In genomic region chr13:54970521-54971247, GRCm38 (mm10) we compare ENCODE assay signal across 10 mouse cellular contexts. TPM values are rescaled to one million over a fixed set of nuclear protein-coding genes. Genes with fewer than 3 reads are reported as not detected.
DNase-seq lines count a peak whose midpoint lies in the region; ATAC-seq and TF ChIP-seq lines count a peak whose summit lies in the region.
"Had no signal": no experiment of that assay in that cellular context is flagged by ENCODE, and none has a peak within 500 bp of the region (broad histone marks: within the 10 kb centered on the region; RNA-seq: fewer than 3 reads in every experiment).

No protein-coding gene starts in this region.

- no peak overlapping the region for H3K27ac ChIP-seq in limb, embryonic 14.5 days (replicated peaks; ENCODE audit: low read depth, low read length)
- H3K27ac ChIP-seq: heart, embryonic 13.5 days had no signal

- H3K9me3 ChIP-seq in limb, embryonic 14.5 days (ENCODE audit: control insufficient read depth, low read length) = no peaks in the 10 kb centered on the region
- H3K9me3 ChIP-seq: heart, embryonic 13.5 days had no signal

- ATAC-seq in limb, embryonic 14.5 days (ENCODE audit: low FRiP score, low read depth) = no peak

- H3K4me3 ChIP-seq in limb, embryonic 14.5 days (replicated peaks; ENCODE audit: low read length) = no peak overlapping the region
- H3K4me3 ChIP-seq: heart, embryonic 13.5 days had no signal

- 36% methylated on average over 14 of the region's 14 CpGs for WGBS in limb, embryonic 14.5 days

- H3K4me1 ChIP-seq in limb, embryonic 14.5 days (ENCODE audit: control insufficient read depth, insufficient read depth, low read length) = no peaks in the 10 kb centered on the region
- H3K4me1 ChIP-seq: heart, embryonic 13.5 days had no signal

- TF ChIP-seq POLR2A in limb, embryonic 14.5 days (IDR thresholded peaks at IDR 0.05; ENCODE audit: borderline replicate concordance, extremely low read depth, insufficient read depth, insufficient read length) = no peak

- no peaks in the 10 kb centered on the region for H3K27me3 ChIP-seq in limb, embryonic 14.5 days (ENCODE audit: control insufficient read depth, insufficient read depth, low read length)

- H3K36me3 ChIP-seq in limb, embryonic 14.5 days (ENCODE audit: control insufficient read depth, insufficient read depth, low read length) = no peaks in the 10 kb centered on the region
- H3K36me3 ChIP-seq: heart, embryonic 13.5 days had no signal

- H3K9ac ChIP-seq in limb, embryonic 14.5 days (ENCODE audit: low read depth, low read length, severe bottlenecking) = no peak overlapping the region
- H3K9ac ChIP-seq: heart, embryonic 13.5 days had no signal

- no peak overlapping the region for H3K4me2 ChIP-seq in limb, embryonic 14.5 days (replicated peaks; ENCODE audit: low read depth, low read length, severe bottlenecking)
- H3K4me2 ChIP-seq: heart, embryonic 13.5 days had no signal

- peak; percentile 20 for DNase-seq in adrenal gland, adult 2 months
- no peak for DNase-seq in adrenal gland, adult 8-10 months
- DNase-seq in 3T3-L1 (ENCODE audit: low read depth, low spot score) = peak; percentile 71
- DNase-seq in c-Kit-positive CD71-positive TER-119-negative erythroid progenitor cells, embryonic 14.5 days (ENCODE audit: low read depth) = peak; percentile 25
- DNase-seq in limb, embryonic 14.5 days (ENCODE audit: low spot score) = peak; percentile 72
- DNase-seq in cerebellum, adult 9-10 months = no peak
- no peak for DNase-seq in layer of hippocampus, postnatal 25 days (ENCODE audit: extremely low spot score in 1 of 2, low spot score in 1 of 2)
- DNase-seq in left cerebral cortex, postnatal 25 days (ENCODE audit: low spot score in 2 of 2) = no peak

- intact Hi-C loops in left cerebral cortex, postnatal 25 days (cut with DNase I) = no loop called here

RNA-seq across cellular contexts. Expression of gene Unc5a, which starts 21.5 kb away (rescaled TPM):
- total RNA-seq in adrenal gland, adult 2 months (2021) = 1 to 10 TPM; 7.2 to 9.1 TPM
- polyA plus RNA-seq in adrenal gland, adult 2 months (2012; rRNA removed) = 26.5 and 27.9 TPM in 2 replicates
- 10 to 100 TPM in 2 of 4 experiments, 1 to 10 TPM in 2; 7.6 to 14.6 (median 11.4) TPM for total RNA-seq in adrenal gland, adult 8-10 months (2022)
- polyA plus RNA-seq in limb, embryonic 14.5 days (2012; rRNA removed) = 3.3 and 3.9 TPM in 2 replicates
- 1.2 and 2.2 TPM in 2 replicates for polyA plus RNA-seq in limb, embryonic 14.5 days (2014; fragmentation: Nextera tagmentation; extraction: Ambion mirVana)
- total RNA-seq in layer of hippocampus, postnatal 25 days (2021) = 100 to 1,000 TPM; 140 to 143 TPM
- total RNA-seq in left cerebral cortex, postnatal 25 days (2021) = 10 to 100 TPM; 83.6 to 96.6 TPM
- total RNA-seq: neutrophil, adult 5-6 weeks had no signal

RNA-seq across cellular contexts. Expression of gene Hk3, which starts 50.5 kb away (rescaled TPM):
- 1 to 10 TPM; 1.2 to 2.5 TPM for total RNA-seq in adrenal gland, adult 2 months (2021)
- 1.7 and 1.9 TPM in 2 replicates for polyA plus RNA-seq in adrenal gland, adult 2 months (2012; rRNA removed)
- 1 to 10 TPM; 1.1 to 4.0 (median 2.6) TPM for total RNA-seq in adrenal gland, adult 8-10 months (2022)
- polyA plus RNA-seq in limb, embryonic 14.5 days (2012; rRNA removed) = 1.7 and 1.9 TPM in 2 replicates
- 1.5 and 1.6 TPM in 2 replicates for polyA plus RNA-seq in limb, embryonic 14.5 days (2014; fragmentation: Nextera tagmentation; extraction: Ambion mirVana)
- total RNA-seq in layer of hippocampus, postnatal 25 days (2021) = 1 to 10 TPM; 1.0 to 1.2 TPM
- total RNA-seq in left cerebral cortex, postnatal 25 days (2021) = 1 to 10 TPM; 1.5 TPM

Comparison
In these comparisons a context has a peak if more than half of its experiments do, and no peak if none do; other contexts are left out.
1. DNase-seq: peak in adrenal gland, adult 2 months (single experiment), 3T3-L1 (single experiment), c-Kit-positive CD71-positive TER-119-negative erythroid progenitor cells, embryonic 14.5 days (single experiment) and limb, embryonic 14.5 days (single experiment); none in adrenal gland, adult 8-10 months (single experiment), cerebellum, adult 9-10 months (single experiment), layer of hippocampus, postnatal 25 days (0 of 2) and left cerebral cortex, postnatal 25 days (0 of 2).
2. RNA of gene Unc5a, which starts 21.5 kb away (total RNA-seq): 140 to 143 TPM in layer of hippocampus, postnatal 25 days and 83.6 to 96.6 TPM in left cerebral cortex, postnatal 25 days; 7.6 to 14.6 TPM in adrenal gland, adult 8-10 months and 7.2 to 9.1 TPM in adrenal gland, adult 2 months; every median in the first group is over 4 times any median in the second.